Mouse (Mus musculus) retina, adult 2 months (tissue): ENCODE data around the gene D630003M21Rik.

ENCODE experiments used
- DNase-seq: peaks from one replicate; pipeline ENCODE4 v3.0.0-alpha.2; 2012; ENCODE audit warnings: low read depth, low spot score

D630003M21Rik gene

GRCm38 (mm10) chr2:158166628-158167027 is 62.4 kb downstream of the D630003M21Rik start:
- no peak for DNase-seq

- no peak for DNase-seq
These were observed 63.2 kb downstream of the D630003M21Rik start for GRCm38 (mm10) chr2:158165776-158166175.

- no peak for DNase-seq
These were observed 66.0 kb downstream of the D630003M21Rik start for GRCm38 (mm10) chr2:158163034-158163433.

GRCm38 (mm10) chr2:158161761-158162160 is 67.3 kb downstream of the D630003M21Rik start:
- DNase-seq: no peak

GRCm38 (mm10) chr2:158159376-158160235 is 69.4 kb downstream of the D630003M21Rik start:
- DNase-seq: no peak

- DNase-seq: no peak
These were observed 71.4 kb downstream of the D630003M21Rik start for GRCm38 (mm10) chr2:158157654-158158053.

GRCm38 (mm10) chr2:158156487-158156886 is 72.5 kb downstream of the D630003M21Rik start:
- DNase-seq: no peak

GRCm38 (mm10) chr2:158155615-158156014 is 73.4 kb downstream of the D630003M21Rik start:
- no peak for DNase-seq

GRCm38 (mm10) chr2:158155101-158155500 is 73.9 kb downstream of the D630003M21Rik start:
- no peak for DNase-seq

GRCm38 (mm10) chr2:158154641-158155040 is 74.4 kb downstream of the D630003M21Rik start:
- DNase-seq: no peak

GRCm38 (mm10) chr2:158153728-158154343 is 75.2 kb downstream of the D630003M21Rik start:
- DNase-seq: no peak

GRCm38 (mm10) chr2:158152685-158153309 is 76.2 kb downstream of the D630003M21Rik start:
- DNase-seq: no peak

GRCm38 (mm10) chr2:158151077-158151476 is 77.9 kb downstream of the D630003M21Rik start:
- DNase-seq: no peak

GRCm38 (mm10) chr2:158146971-158147370 is 82.1 kb downstream of the D630003M21Rik start:
- DNase-seq: no peak

GRCm38 (mm10) chr2:158146223-158146622 is 82.8 kb downstream of the D630003M21Rik start, which contains the start of gene Tgm2:
TSS of gene Tgm2 (minus strand) at chr2:158146436.
- DNase-seq: peak; percentile 51

GRCm38 (mm10) chr2:158145528-158146065 is 83.4 kb downstream of the D630003M21Rik start:
- no peak for DNase-seq

GRCm38 (mm10) chr2:158144750-158145527 is 84.1 kb downstream of the D630003M21Rik start:
- no peak for DNase-seq

- DNase-seq: no peak
These were observed 84.8 kb downstream of the D630003M21Rik start for GRCm38 (mm10) chr2:158144263-158144662.

GRCm38 (mm10) chr2:158143816-158144215 is 85.2 kb downstream of the D630003M21Rik start:
- DNase-seq: no peak

GRCm38 (mm10) chr2:158142981-158143380 is 86.0 kb downstream of the D630003M21Rik start:
- DNase-seq: no peak
